Mouse (Mus musculus): ENCODE measurements around the gene Retreg1.

DNA sequence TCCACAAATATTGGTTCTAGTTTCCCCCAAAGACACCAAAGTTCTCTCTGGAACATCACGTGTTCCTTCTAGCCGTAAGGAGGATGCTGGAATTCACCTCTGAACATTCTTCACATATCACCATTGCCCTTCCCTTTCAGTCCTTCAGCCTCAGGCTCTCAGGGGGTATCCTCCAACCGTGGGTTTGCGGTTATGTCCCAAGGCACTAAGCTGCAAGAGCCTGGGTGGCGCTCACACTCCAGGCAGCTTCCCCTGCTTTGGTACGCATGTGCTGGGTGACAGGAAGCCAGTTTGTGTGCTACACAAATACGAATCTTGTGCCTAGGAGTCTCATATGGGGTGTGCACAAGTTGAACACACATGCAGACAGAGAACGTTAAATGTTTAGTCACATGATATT lies 104.4 kb downstream of the Retreg1 start:
- TF ChIP-seq POLR2A (IDR thresholded peaks at IDR 0.05; ENCODE audit: insufficient read depth, low read depth, low read length): no peak
- no peak for TF ChIP-seq CTCF (IDR thresholded peaks at IDR 0.05; ENCODE audit: insufficient read depth, low read depth, low read length)

Measured in olfactory bulb, adult 2 months (tissue).